Mouse (Mus musculus): ENCODE data around the gene Dst. TPM values are rescaled to one million over a fixed set of nuclear protein-coding genes. Genes with fewer than 3 reads are reported as not detected.

Gene Dst
- total RNA-seq, 2 experiments from 2014 or later, result 123 to 171 TPM

DNA sequence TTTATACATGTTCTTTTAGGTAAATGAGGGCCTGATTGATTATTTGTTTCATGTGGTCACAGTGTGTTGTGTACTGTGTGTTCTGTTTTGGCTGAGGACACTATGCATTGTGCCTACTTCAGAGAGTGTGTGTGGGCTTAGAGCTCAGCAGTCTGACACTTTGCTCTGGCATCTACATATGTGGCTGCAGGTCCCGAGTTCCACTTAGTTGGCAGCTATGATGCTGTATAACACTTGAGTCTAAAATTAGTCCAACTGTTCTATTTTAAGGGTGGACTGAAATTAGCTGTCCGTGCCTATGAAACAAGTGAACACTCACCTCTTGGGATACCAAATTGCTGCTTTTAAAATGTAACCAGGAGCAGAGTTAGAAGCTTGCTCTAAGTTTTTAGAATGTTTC, 113.5 kb downstream of the Dst start:
- DNase-seq (ENCODE audit: low spot score in 2 of 2), result no peak

DNA sequence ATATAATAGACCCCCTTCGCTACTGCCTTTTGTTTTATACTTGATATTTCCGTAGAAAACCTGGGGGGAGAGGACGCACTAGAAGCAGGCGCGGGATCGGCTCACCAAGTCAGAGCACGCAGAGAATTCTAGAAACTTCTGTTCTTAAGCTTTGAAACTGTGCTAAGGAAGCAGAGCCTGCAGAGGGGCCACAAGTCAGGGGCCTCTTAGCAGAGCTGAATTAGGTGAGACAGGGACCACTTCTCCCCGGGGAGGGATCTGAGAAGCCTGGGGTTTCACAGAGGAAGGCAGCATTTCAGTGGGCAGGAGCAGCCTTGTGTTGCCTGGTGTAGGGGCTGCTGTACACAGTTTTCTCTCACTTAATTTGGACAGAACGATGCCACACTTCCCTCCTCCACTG, 115.1 kb downstream of the Dst start:
- no peak for DNase-seq (ENCODE audit: low spot score in 2 of 2)

DNA sequence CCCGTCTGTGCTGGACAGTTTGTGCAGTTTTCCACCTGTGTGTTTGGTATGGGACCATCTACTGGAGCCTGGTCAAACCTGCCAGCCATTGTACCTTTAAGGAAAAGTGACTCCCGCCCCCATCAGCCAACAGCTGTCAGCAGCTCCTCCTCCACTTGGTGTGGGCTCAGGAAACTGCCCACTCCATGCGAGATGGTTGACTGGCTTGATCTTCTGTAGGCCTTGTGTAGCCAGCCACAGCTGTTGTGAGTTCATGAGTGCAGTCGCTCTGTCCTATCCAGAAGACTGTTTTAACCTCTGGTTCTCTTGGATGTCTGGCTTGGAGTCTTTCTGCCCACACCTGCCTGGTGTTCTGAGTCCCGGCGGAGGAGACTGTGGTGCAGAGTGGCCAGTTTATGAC, 117.9 kb downstream of the Dst start:
- no peak for DNase-seq (ENCODE audit: low spot score in 2 of 2)

DNA sequence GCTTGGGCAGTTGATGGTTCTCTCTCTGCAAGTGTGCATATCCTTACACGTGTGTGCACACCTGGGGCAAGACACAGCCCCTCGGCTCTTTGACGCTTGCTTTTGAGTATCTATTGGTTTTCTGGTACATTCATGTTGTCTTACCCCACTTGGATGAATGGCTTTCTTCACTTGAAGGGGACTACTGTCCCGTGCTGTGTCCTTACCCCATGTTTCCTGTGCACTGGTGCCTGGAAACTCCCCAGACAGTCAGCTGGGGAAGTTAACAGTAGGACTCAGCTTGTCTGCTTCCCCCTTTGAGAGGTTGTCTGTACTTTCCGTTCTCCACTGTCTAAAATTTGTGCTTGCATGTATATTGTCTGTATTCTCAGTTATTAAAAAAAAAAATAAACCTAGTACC, 120.7 kb downstream of the Dst start:
- no peak for DNase-seq (ENCODE audit: low spot score in 2 of 2)

DNA sequence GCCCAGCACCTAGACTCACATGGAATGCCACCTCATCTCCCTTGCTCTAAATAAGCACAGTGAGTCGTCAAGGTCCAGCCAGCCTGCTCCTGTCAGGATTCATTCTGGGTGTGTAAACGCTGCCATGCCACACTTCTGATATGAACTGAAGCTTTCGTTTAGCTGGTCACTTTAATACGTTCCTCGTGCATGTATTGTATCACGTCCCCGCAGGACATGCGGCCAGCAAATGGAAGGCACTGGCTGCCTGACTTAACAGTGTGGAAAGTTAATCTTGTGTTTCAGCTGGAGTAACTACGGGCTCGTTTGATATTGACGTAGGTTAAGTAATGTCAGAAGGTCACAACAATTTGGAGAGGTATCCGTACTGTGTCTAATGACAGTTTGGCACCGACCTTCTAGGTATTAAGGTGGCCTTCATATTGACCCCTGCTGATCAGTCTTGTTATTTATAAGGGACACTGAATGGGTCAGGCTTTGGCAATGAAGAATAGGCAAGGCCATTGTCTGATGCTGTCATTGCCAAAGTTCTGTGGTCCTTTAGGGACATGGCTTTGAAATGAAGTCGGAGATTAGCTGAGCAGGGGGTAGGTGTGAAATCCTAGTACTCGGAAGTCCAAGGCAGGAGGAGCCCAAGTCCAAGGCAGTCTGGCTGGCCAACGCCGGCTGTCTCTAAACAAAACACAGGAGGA, 122.5 kb downstream of the Dst start:
- no peak for DNase-seq (ENCODE audit: low spot score in 2 of 2)

DNA sequence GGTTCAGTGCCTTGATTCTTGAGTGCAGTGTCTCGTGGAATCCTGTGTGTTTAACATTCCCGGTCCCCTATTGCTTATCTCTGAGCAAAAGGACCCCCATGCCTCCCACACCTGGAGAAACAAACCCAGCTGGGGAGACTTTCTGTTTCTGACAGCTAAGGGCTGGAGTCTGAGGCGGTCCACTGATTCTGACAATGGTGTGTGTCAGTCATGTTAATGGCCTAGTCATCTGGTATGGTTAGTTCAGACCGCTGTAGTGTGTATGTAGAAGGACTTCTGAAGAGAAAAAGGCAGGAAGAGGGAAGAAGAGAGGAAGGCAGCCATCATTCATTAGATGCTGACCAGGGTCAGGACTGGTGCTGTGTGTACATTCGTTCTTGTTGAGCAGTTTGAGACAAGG, 125.0 kb downstream of the Dst start:
- no peak for DNase-seq (ENCODE audit: low spot score in 2 of 2)

DNA sequence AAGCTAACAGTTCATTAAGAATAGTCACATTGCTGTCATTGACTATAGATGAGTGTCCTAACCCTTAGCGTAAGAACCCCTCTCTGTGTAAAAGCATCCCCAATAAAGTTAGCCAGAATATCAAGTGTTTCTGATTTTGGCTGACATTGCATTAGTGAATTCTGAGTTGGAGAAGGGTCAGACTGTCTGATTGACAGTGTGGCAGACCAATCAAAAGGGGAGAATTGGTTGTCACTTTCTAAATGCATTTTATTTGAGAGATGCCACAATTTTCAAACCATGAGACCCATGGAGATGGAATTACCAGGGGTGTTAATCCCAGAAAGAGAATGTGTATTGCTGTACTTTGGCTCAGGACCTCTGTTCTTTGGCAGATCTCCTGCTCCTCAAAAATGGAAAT, 125.5 kb downstream of the Dst start:
- no peak for DNase-seq (ENCODE audit: low spot score in 2 of 2)

DNA sequence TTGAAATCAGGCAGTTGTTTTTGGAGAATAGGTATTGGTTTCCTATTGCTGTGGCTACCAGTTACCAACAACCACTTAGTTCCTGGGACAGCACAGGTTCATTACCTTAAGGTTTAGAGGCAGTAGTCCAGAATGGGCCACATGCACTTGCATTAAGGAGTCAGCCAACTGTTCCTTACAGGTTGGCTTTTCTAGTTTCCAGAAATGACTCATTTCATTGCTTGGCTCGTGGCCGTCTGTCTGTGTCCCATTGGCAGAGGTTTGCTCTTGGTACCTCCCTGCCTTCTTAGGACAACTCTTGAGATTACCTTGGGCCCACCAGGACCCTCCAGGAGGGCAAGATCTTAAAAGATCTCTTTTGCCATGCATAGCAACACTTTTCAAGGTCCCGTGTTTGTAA, 125.9 kb downstream of the Dst start:
- DNase-seq (ENCODE audit: low spot score in 2 of 2), result no peak

DNA sequence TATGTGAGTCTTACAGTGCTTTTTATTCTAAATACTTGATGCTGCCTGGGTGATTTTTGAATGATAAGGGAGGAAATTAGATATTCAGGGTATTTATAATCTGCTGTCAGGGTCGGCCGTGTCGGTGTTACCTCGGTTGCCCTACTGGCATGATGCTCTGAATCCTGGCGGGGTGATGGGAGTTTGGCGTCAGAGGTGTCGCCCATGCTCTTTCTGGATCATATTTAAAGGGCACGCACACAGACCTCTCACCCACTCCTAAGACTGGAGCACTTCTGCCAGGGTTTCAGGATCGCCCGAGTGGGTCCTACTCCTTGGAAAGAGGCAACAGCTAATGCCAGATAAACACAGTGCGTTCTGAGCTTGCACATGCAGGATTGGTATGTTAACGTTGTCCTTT, 128.1 kb downstream of the Dst start:
- no peak for DNase-seq (ENCODE audit: low spot score in 2 of 2)

DNA sequence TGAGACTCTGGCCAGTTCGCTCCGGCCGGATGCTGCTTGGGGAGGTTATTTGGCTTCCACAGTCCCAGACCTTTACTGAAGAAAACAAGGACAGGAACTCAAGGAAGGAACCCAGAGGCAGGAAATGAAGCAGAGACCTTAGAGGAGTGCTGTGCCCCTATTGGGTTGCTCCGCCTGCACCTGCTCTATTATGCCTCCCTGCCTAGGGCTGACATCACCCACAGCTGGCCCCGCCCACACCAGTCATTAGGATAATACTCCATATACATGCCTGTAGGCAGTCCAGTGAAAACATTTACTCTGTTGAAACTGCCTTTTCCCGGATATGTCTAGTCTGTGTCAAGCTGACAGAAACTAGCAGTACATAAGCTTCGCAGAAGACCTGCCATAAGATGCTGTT, 130.5 kb downstream of the Dst start:
- DNase-seq (ENCODE audit: low spot score in 2 of 2), result no peak

DNA sequence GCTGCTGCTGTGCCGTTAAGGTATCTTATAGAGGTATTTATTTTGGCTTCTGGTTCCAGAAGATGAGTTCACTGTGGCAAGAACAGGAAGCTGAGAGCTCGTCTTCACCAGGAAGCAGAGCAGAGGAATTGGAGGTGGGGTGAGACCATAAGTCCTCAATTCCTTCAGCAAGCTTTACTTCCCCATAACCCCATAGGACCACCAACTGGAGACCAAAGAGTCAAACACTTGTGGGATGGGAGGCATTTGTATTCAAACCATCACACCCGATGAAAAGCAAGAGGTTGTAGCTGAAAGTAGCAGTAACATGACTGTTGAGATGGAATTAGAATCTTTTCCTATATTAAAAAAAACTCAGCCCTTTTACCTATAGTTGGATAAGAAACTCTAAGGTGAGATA, 132.0 kb downstream of the Dst start:
- no peak for DNase-seq (ENCODE audit: low spot score in 2 of 2)

DNA sequence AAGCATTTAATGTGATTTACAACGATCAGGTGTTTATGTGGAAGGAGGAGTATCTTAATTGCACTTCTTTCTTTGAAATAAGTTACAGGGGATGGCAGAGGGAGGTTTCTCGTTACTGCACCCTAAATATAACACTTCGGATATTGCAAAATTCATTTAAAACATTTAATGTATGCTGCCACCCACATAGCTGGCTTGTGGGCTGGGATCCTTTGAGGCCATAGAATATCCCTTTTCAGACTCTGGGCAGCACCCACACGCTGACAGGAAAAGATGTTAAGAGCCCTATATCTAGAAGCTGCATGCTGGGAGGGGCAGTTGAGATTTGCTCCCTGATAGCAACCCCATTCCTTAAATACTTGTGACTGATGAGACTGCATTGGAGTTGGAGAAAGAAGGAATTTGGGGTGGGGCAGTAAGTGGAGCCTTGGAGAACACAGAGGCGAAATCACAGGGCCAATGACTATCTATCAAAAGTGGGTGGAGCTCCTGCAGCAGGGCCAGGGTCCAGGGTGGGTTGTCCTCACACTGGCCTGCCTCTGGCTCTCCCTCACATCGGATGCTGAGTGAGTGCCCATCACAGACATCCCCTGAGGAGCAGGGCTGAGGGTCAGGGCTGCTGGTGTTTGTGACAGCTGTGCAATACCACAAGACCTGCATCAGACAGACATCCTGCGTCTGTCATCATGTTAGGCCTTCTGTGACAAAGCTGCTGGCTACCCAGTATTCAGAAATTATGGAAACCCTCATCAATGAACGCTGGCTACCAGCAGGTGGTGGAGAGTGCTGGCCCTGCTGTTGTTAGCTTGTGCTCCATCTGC, 133.1 kb downstream of the Dst start:
- DNase-seq (ENCODE audit: low spot score in 2 of 2), result no peak

DNA sequence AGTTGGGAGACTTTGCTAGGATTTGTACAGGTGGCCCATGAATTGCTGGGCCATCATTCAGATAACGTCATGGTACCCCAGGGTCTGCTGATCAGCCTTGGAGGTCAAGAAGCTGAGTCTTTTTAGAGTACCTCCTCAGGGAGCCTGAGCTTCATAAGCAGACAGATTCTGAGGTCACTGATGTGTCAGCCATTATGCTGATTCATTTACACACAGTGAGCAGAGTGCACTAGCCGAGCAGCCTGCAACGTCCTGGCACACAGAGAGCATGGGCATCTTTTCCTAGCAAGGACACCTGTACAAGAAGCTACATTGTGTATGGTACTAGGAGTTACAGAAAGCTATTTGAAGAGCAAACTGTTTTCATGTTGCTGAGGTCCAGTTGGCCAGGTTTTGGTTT, 134.3 kb downstream of the Dst start:
- no peak for DNase-seq (ENCODE audit: low spot score in 2 of 2)

DNA sequence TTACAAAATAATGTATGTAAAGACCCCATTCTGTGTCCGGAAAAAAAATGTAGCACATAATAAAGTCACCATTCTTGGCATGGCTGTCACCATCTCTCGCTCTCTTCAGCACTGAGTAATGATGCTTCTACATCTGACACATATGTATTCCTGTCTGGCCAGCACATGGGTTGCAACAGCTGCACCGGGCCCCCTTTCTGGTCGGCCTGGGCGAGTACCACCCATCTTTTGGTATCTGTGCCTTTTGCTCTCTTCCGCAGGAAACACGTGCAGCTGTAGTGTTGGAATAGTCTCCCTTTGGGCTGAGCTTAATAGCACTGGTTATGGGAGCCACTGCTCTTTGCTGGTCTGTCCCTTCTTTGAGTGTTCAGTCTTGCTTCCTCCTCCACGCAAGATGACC, 135.3 kb downstream of the Dst start:
- DNase-seq (ENCODE audit: low spot score in 2 of 2), result no peak

DNA sequence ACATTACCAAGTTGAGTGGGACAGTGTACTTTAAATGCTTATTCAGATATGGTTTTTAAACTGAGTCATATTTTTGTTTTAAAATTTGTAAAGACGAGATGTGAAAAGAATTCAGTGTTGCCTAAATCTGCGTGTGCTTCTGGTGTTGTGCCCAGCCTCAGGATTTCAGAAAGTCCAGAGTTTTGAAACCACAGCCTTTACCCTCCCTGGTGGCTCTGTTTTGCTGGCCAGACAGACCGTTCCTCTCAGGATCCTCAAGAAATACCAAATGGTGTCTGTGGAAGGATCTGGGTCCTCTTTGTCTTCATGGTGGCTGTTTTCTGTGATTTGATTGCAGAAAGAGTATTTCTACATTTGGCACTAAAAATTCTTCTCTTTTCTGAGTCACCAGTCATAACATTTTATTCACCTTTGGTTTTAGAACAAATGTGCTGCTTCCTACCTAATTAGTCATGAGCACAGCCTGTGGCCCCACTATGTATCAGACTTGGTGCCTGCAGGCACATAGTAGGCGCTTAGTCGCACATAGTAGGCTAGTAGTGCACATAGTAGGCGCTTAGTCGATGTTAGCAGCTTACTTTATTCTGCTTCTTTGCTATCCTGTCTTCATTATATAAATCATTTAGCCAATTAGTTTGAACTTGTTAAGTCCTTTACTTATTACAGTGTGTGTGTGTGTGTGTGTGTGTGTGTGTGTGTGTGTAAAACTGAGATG, 136.0 kb downstream of the Dst start:
- DNase-seq (ENCODE audit: low spot score in 2 of 2), result no peak

DNA sequence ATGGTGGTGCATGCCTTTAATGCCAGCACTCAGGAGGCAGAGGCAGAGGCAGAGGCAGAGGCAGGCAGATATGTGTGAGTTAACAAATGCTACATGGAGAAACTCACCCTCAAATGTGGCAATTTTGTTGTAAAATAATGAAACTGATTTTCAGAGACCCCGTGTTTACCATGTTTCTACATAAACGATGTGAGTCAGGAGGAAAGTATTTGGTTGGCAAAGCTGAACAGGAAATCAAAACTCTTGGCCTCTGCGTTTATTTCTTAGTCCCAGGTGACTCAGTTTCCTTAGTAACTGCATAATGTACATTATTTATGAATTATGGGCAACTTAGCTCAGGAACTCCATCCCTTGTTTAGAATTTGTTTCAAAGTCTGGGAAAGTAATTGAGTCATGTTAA, 136.7 kb downstream of the Dst start:
- no peak for DNase-seq (ENCODE audit: low spot score in 2 of 2)

DNA sequence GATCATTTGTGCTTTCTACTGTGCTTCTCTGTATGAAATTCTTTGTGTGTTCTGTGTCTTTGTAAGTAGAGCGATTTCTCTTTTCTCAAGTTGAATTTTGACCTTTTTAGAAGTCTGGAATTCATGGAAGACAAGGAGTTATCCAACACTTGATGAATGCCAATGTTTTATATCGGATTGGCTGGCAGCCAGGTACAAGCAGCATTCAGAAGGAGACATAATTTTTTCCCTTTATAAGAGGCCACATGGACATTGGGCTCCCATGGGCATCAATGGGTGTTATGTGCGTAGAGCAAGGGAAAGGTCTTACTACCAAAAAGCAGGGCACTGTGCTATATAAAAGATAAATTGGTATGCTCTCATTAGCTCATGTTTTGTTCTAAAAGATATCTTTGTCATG, 139.3 kb downstream of the Dst start:
- no peak for DNase-seq (ENCODE audit: low spot score in 2 of 2)

DNA sequence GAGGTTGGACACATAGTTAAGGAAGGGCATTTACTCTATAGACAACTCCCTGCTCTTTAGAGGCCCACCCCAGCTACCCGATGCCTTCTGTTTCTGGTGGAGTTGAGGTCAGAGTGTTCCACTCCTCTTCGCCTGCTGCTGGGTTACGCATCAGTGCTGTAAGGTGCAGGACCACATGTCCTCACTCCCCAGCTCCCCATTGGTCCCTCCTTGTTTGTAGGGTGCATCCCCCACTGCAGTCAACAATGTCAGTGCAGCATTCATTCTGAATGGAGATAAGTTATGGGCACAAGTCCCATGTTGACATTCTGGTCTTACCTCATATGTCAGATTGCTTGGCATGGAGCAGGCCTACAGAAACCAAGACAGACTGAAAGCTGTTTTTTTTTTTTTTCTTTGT, 143.2 kb downstream of the Dst start:
- no peak for DNase-seq (ENCODE audit: low spot score in 2 of 2)

DNA sequence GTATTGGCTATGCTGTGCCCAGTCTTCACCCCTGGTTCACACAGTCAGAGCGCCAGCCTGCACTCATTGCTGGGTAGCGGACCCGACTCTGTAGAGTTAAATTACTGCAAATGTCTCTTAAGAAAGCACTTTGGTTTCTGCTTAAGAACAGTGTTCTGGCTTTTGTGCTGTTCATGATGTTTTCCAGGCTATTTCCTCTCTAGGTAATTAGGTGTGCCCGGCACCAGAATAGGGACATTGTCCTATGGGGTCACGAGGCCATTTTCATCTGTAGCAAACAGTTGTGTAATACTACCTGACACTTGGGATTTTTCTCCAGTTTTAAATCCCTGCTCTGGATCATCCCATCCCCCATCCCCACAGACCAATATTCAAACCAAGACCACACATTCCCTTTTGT, 144.4 kb downstream of the Dst start:
- DNase-seq (ENCODE audit: low spot score in 2 of 2), result no peak

DNA sequence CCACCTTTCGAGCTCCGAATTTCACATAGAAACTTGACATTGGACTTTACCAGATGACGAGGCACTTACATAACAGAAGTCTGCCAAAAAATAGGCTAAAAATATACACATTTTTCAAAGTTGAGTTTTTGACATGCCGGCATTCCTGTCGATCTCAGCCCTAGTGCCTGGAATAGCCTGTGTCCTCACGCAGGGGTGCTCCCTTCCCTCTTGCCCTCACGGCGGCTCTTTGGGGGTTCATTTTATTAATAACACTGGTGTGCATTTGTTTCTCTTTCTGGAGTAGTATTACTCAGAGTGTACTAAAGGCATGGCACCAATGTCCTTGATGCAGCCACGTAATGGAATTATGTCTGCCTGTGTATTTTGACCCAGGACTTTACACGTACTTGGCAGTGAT, 146.9 kb downstream of the Dst start:
- DNase-seq (ENCODE audit: low spot score in 2 of 2), result peak in 1 of 2 experiments; percentile 11

DNA sequence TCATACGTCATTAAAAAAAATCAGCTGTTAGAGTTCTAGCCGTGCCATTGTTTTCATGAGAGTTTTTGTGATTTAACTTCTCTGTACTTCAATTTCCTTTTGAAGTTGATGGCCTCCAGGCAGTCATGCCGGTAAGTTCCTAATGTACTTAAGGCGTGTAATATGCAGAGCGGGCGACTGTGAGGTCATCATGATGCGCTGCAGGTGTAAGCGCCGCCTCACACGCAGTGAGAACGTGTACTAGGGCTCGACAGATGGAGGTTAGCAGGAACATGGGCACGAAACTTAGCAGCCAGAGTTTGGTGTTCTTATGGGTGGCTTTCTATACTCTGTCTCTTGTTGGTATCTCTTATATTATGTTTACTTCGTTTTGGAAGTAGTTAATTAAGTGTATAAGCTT, 148.6 kb downstream of the Dst start:
- no peak for DNase-seq (ENCODE audit: low spot score in 2 of 2)

DNA sequence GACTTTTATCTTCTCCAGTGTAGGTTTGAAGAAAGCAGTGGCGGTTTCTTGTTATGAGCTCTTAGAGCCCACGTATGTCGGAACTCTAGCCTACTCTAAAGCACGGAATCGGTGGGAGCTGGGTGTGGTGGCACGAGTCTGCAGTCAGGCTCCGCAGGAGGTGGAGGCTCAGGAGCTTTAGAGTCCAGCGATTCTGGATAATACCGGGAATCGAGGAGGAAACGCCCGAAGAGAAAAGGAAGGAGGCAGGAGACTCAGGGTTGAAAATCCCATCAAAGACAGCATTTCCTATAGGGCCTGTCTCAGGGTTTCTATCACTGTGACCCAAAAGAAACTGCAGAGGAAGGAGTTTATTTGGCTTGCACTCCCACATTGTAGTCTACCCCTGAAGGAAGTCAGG, 151.2 kb downstream of the Dst start:
- no peak for DNase-seq (ENCODE audit: low spot score in 2 of 2)
